Mouse (Mus musculus): ENCODE measurements around the gene Nhsl1.

The Nhsl1 gene

DNA sequence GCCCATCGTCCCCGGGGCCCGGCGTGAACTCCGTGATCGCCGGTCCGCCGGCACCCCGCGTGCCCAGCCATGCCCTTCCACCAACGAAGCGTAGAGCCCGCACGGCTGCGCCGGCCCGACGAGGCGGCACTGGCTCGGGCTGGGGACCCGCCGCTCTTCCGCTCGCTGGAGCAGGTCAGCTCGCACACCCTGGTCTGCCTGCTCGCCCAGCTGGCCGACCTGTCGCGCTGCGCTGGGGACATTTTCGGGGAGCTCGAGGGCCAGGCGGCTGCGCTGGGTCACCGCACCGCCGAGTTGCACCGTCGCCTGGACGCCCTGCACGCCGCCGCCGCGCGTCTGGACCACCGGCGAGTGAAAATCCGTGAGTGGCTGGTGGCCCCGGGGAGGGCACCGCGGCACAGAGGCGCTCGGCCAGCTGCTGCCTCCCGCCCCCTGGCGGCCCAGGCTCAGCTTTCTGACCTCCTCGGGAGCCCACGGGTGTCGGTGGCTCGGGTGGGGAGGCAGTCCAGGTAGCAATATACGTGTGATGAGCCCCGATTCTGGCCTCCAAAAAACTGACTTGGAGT lies at the start of gene Nhsl1:
Gene Nhsl1, plus strand, starts transcription at position 70 of the 566 bp plus-strand sequence.
- DNase-seq (ENCODE audit: low spot score in 2 of 2): no peak

GRCm38 (mm10) chr10:18276090-18276734 lies 42.6 kb upstream of the Nhsl1 start:
- no peak for DNase-seq (ENCODE audit: low spot score in 2 of 2)

GRCm38 (mm10) chr10:18283991-18284390 lies 34.8 kb upstream of the Nhsl1 start:
- no peak for DNase-seq (ENCODE audit: low spot score in 2 of 2)

DNA sequence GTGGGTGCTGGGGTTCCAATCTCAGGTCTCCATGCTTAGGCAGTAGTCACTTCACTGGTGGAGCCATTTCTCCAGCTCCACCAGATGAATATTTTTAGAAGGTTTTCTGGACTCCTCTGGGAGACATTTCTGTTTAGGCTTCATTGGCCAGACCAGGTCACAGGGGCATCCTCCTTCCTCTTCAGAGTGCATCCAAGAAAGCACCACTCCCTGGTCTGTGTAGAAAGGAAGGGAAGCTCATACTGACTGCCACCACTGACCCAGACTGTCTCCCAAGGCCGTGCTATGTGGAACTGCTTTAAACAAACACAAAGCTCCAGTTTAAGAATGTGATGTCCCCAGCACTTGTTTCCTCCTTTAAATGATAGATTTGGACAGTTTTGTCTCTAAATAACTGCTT lies 29.3 kb upstream of the Nhsl1 start:
- DNase-seq (ENCODE audit: low spot score in 2 of 2): no peak

GRCm38 (mm10) chr10:18305106-18305505 lies 13.7 kb upstream of the Nhsl1 start:
- DNase-seq (ENCODE audit: low spot score in 2 of 2): no peak

- DNase-seq (ENCODE audit: low spot score in 2 of 2): no peak
These were observed 3.7 kb upstream of the Nhsl1 start for GRCm38 (mm10) chr10:18315071-18315470.

DNA sequence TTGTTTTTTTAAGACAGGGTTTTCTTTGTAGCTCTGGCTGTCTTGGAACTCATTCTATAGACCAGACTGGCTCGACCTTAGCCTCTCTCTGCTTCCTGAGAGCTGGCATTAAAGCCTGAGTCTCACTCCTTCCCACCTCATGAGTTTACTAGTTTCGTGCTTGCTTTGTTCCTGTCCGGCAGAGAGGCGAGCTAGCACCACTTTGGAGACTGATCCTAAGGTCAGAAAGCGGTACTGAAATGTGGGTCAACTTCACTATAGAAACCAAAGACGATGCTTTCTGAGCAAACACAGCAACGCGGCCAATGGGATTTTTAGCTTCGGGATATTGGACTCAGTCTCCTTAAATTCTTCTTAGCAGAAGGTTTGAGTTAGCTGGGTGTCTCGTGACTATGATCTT lies 1.3 kb upstream of the Nhsl1 start:
- no peak for DNase-seq (ENCODE audit: low spot score in 2 of 2)

- DNase-seq (ENCODE audit: low spot score in 2 of 2): no peak
These were observed 547 bp upstream of the Nhsl1 start for GRCm38 (mm10) chr10:18317961-18318915.

- DNase-seq (ENCODE audit: low spot score in 2 of 2): no peak
These were observed 906 bp downstream of the Nhsl1 start for GRCm38 (mm10) chr10:18319691-18320090.

DNA sequence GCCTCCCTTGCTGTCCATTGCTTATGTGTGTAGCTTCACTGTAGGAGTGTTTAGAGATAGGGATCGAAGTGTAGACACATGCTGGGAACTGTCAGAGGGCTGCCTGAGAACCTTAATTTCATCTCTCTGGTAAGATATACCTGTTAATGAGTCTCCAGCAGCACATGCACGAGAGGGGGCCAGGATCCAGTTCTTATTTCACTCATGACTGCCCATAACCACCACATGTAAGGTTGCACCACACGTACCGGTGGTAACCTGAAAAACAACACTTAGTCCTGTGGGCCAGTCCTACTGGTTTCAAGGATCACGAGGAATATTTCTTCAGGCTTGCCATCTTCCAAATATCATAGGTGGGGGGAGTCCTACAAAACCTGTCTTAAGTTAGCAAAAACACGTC lies 3.1 kb downstream of the Nhsl1 start:
- no peak for DNase-seq (ENCODE audit: low spot score in 2 of 2)

GRCm38 (mm10) chr10:18323701-18324100 lies 4.9 kb downstream of the Nhsl1 start:
- DNase-seq (ENCODE audit: low spot score in 2 of 2): no peak

DNA sequence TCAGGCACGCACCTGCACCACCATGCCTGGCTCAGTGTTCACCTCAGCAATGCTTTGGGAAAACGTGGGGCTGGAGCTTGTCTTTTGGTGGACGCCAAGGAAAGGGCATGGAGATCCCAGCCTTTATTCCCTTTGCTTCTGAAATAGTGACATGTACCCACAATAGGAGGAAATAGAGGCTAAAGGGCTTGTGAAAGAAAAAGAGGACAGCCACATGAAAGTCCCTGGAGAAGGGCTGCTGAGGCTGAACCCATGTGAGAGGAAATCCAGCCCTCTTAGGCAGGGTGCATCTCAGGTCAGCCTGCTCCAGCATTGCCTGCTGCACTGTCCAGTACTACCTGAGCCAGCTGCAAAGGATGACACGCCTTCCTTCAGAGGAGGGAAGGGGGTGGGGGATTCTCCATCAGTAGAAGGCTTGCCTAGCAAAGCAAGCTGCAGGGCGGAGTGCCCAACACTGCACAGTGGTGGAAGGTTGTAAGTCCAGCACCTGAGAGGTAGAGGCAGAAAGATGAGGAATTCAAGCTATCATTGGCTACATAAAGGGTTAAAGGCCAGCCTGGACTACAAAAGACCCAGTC lies 9.6 kb downstream of the Nhsl1 start:
- DNase-seq (ENCODE audit: low spot score in 2 of 2): no peak

GRCm38 (mm10) chr10:18329096-18330038 lies 10.6 kb downstream of the Nhsl1 start:
- no peak for DNase-seq (ENCODE audit: low spot score in 2 of 2)

DNA sequence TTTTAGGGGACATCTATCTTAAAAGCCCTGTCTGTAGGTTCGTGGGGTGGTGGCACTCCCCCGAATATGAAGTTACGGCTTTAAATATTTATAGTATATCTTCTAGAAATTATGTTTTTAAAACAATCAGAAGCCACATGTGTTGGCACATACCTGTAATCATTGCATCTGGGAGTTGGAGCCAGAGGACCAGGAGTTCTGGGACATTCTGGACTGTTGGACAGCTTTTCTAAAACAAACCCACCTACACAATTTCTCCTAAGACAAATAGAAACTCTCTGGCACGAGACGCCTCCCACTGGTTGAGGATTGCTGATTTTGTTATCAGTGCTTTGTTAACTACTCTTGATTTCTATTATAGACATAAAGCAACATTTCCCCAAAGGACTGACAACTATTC lies 11.7 kb downstream of the Nhsl1 start:
- DNase-seq (ENCODE audit: low spot score in 2 of 2): no peak

- DNase-seq (ENCODE audit: low spot score in 2 of 2): no peak
These were observed 14.8 kb downstream of the Nhsl1 start for GRCm38 (mm10) chr10:18333575-18333974.

DNA sequence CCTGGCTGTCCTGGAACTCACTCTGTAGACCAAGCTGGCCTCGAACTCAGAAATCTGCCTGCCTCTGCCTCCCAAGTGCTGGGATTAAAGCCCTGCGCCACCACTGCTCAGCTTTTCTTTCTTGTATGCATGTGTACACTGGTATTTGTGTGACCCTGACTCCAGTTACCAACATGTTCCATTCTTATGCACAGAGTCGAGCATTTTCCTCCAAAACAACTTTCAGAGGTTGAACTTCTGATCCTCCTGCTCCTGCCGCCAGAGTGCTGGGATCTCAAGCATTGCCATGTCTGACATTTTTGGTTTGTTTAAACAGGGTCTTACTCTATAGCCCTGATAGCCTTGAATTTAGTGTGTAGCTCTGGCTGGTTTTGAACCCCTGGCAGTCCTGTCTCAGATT lies 15.4 kb downstream of the Nhsl1 start:
- no peak for DNase-seq (ENCODE audit: low spot score in 2 of 2)

DNA sequence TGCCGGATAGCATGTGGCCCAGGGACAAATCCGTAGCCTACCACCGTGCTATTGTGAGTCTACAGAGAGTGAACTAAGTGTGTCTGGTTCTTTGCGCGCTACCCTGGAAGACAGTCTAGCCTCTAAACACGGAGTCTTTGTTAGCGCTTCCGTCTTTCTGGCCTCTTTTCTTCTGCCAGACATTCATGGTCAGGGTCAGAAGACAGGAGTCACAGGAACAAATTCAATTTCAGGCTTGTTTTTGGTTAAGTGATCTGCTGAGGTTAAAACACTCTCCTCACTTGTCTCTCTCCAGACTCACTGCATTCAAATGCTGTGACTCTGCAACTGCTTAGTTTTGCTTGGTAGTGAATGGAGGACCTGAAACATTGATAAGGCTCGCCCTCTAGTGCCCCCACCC lies 15.9 kb downstream of the Nhsl1 start:
- DNase-seq (ENCODE audit: low spot score in 2 of 2): no peak

GRCm38 (mm10) chr10:18337725-18338124 lies 18.9 kb downstream of the Nhsl1 start:
- no peak for DNase-seq (ENCODE audit: low spot score in 2 of 2)

DNA sequence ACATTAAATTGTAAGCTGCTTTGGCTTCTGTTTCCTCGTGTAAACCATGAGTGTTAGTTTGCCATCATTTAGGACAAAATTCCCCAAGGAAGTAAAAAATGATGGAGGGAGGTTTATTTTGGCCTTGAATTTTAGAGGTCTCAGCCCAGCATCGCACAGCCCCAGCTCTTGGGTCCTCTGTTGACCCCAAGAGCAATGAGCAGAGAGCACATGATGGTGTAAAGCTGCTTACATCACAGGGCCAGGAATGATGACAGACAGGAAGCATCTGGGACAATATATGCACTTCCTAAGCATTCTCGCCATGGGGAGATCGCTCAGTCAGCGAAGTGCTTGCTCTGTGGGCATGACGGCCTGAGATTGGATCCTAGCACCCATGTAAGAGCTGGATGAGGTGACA lies 20.6 kb downstream of the Nhsl1 start:
- DNase-seq (ENCODE audit: low spot score in 2 of 2): no peak

DNA sequence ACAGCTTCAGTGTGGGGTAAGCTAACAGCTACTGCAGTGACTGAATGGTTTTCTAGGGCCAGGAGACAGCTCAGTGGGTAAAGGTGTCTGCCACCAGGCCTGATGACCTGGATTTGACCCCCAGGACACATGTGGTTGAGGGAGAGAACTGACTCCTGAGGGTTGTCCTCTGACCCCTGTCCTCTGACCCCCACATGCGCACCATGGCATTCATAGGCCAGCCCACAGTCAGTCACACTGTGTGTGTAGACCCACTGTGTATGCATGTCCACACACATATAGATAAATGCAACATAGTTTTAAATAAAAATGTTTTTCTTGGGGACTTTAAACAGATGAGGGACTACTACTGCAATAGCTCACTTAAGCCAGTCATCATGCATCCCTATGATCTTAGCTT lies 22.1 kb downstream of the Nhsl1 start:
- DNase-seq (ENCODE audit: low spot score in 2 of 2): no peak
